Mouse (Mus musculus): ENCODE data around the gene B3gnt9. TPM values are rescaled to one million over a fixed set of nuclear protein-coding genes. Genes with fewer than 3 reads are reported as not detected.

Gene B3gnt9
- polyA plus RNA-seq, 1 experiment from 2014 or later, result 6.2 TPM

DNA sequence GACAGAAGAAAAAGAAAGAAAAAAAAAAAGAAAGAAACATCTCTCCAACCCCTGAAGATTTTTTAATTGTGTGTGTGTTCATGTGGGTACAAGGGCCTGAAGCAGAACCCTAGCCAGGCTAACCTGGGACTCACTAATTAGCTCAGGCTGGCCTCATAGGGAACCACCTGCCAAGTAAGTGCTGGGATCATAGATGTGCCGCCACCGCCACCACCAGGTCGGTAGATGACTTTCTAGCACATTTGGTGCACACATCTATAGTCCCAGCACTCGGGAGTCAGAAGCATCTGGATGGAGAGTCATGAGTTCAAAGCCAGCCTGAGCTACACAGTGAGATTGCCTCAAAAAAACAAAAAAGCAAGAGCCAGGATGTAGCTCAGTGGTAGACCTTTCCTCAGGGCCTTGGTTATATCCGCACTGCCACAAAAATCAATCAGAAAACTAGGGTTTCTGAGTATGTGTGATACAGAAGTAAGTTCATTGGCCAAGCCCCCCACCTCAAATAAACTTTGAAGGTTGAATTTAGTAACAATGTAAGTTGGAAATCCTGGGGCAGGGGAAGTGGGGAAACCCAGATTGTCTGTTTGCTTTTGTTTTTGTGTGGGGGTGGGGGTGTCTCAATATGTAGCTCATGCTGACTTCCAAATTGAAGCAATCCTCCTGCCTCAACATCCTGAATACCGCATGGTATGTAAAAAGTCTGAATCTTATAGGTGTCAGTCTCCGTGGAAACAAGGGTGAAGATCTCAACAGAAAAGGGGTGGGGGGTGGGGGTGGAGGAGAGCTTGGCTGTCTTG lies 2.6 kb upstream of the B3gnt9 start:
- ATAC-seq (ENCODE audit: low read depth), result no peak
- Histone ChIP-seq H3K9ac (replicated peaks; ENCODE audit: low read depth, low read length) (no peak overlapping the region), H3K27ac (ENCODE audit: low read depth, low read length) (no peak overlapping the region), H3K36me3 (ENCODE audit: control insufficient read depth, insufficient read depth, low read length) (no peaks in the 10 kb centered on the region), H3K4me2 (ENCODE audit: low read depth, low read length) (no peak overlapping the region), H3K4me1 (ENCODE audit: control insufficient read depth, insufficient read depth, low read length) (peaks cover 7% of the 10 kb centered on the region; the same call in 1 of the 2 replicates), H3K4me3 (ENCODE audit: low read depth, low read length) (no peak overlapping the region), H3K9me3 (ENCODE audit: control insufficient read depth, low read length) (no peaks in the 10 kb centered on the region), H3K27me3 (ENCODE audit: control insufficient read depth, insufficient read depth, low read length) (peaks cover 45% of the 10 kb centered on the region)
- WGBS, result 75% methylated on average over 7 of the region's 7 CpGs

DNA sequence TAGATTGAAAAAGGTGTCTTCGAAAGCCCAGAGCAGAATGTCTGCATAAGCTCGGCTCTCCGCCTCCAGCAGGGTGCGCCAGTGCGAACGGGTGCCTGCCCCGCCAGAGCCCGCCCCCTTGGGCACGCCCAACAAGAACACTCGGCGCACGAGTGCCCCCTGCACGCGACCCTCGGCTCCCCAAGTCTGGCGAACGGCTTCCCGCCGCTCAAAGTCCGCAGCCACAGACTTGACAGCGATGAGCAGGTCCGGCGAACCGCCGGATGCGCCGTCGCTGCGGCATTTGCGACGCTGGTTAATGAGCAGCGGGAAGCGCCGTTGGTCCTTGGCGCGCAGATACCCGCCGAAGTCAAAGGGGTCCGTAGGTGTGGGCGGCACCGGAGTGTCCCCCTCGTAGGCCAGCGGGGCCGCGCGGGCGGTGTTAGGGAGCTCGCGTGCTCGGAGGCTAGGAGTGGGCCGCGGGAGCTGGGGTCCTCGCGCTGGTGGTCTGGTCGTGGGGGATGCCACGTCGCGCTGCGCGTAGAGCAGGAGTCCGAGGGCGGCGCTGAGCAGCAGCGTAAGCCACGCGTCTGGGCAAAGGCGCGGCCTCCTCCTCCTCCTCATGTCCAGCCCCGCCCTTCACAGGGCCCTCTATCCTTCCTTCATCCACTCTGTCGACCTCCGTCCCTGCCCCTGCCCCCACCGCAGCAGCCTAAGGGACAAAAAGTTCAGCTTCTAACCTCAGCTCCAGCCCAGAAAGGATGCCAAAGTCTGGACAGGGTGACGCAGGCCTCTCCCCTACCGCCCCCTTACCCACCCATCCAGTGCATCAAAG lies 594 bp downstream of the B3gnt9 start:
- H3K27me3 ChIP-seq (ENCODE audit: control insufficient read depth, insufficient read depth, low read length), result peaks cover 22% of the 10 kb centered on the region

DNA sequence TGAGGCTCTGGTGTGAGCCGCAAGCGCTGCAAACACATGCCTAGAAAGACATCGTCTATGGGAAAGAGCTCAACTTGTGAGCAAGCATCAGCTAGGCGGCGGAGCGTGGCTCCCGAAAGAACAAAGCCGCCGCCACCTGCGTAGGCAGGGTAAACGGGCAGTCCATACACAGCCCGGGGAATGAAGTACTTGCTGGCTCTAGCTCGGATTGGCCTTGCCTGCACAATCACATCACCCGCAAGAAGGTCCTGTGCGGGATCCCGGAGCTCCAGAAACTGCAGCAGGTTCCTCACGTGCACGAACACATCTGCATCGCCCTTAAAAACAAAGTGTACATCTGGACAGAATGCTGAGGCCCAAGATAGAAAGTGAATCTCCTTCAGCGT lies 1.2 kb downstream of the B3gnt9 start:
- H3K4me1 ChIP-seq (ENCODE audit: control insufficient read depth, insufficient read depth, low read length), result 0 out of 2 replicates have a peak, but pooled peaks cover 4% of the 10 kb centered on the region
- peak overlapping the region; percentile 72 for H3K9ac ChIP-seq (replicated peaks; ENCODE audit: low read depth, low read length)
- no peaks in the 10 kb centered on the region for H3K9me3 ChIP-seq (ENCODE audit: control insufficient read depth, low read length)
- peak; percentile 24; the same call in 1 of the 2 replicates for ATAC-seq (ENCODE audit: low read depth)
- H3K4me3 ChIP-seq (ENCODE audit: low read depth, low read length), result peak overlapping the region; percentile 57
- H3K27me3 ChIP-seq (ENCODE audit: control insufficient read depth, insufficient read depth, low read length), result peaks cover 16% of the 10 kb centered on the region
- peak overlapping the region; percentile 97 for H3K4me2 ChIP-seq (ENCODE audit: low read depth, low read length)
- no peak overlapping the region for H3K27ac ChIP-seq (ENCODE audit: low read depth, low read length)
- WGBS, result 33% methylated on average over 20 of the region's 20 CpGs
- H3K36me3 ChIP-seq (ENCODE audit: control insufficient read depth, insufficient read depth, low read length), result peaks cover 28% of the 10 kb centered on the region

More for the DNA sequence above, 594 bp downstream of the B3gnt9 start:
- Histone ChIP-seq H3K27ac (ENCODE audit: low read depth, low read length) (peak overlapping the region; percentile 48; the same call in 1 of the 2 replicates), H3K9me3 (ENCODE audit: control insufficient read depth, low read length) (no peaks in the 10 kb centered on the region), H3K4me1 (ENCODE audit: control insufficient read depth, insufficient read depth, low read length) (peaks cover 5% of the 10 kb centered on the region; the same call in 1 of the 2 replicates), H3K9ac (replicated peaks; ENCODE audit: low read depth, low read length) (peak overlapping the region; percentile 72), H3K4me2 (ENCODE audit: low read depth, low read length) (peak overlapping the region; percentile 97), H3K36me3 (ENCODE audit: control insufficient read depth, insufficient read depth, low read length) (peaks cover 23% of the 10 kb centered on the region), H3K4me3 (ENCODE audit: low read depth, low read length) (peak overlapping the region; percentile 57)
- under 1% methylated on average over 74 of the region's 74 CpGs for WGBS
- ATAC-seq (ENCODE audit: low read depth), result peak; percentile 83

DNA sequence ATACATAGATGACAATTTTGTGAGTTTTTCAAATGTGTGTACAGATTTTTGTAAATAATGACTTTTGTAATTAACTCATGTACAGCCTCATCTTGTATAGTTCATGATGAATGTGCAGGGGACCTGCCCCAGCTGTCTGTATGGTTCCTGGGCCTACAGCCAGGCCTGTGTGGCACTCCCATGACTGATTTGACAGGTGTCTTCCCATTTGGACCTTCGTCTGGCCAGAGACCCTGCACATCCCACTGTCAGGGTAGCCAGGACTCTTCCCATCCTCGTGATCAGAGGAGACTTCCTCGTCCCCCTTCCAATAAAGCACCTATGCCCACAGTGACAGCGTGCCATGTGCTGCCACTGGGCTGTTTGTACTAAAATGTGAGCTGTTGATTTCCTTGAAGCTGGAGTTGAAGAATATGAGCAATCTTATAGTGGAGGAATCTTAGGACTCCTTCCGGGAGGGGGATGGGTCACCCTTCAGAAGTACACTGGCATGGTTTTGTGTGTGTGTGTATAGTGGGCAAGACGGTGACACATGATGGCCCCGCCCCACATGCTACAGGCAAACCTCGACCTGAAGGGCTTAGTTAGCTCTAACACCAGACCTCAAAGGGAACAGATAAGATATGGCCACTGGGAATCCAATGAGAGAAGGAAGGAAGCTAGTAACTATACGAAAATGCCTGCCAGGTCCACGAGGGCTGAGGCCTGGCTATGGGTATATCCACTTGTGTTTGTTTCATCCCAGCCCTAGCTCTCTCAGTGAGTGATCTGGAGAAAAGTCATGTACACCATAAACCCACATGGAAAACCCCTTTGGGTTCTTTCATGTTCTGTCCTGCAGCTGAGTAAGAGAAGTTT lies 2.0 kb downstream of the B3gnt9 start:
- Histone ChIP-seq H3K27ac (ENCODE audit: low read depth, low read length) (no peak overlapping the region), H3K4me3 (ENCODE audit: low read depth, low read length) (no peak overlapping the region), H3K36me3 (ENCODE audit: control insufficient read depth, insufficient read depth, low read length) (peaks cover 36% of the 10 kb centered on the region), H3K9ac (replicated peaks; ENCODE audit: low read depth, low read length) (no peak overlapping the region), H3K9me3 (ENCODE audit: control insufficient read depth, low read length) (no peaks in the 10 kb centered on the region), H3K4me2 (ENCODE audit: low read depth, low read length) (no peak overlapping the region), H3K27me3 (ENCODE audit: control insufficient read depth, insufficient read depth, low read length) (peaks cover 8% of the 10 kb centered on the region), H3K4me1 (ENCODE audit: control insufficient read depth, insufficient read depth, low read length) (0 out of 2 replicates have a peak, but pooled peaks cover 4% of the 10 kb centered on the region)
- ATAC-seq (ENCODE audit: low read depth), result no peak
- 93% methylated on average over 10 of the region's 10 CpGs for WGBS

DNA sequence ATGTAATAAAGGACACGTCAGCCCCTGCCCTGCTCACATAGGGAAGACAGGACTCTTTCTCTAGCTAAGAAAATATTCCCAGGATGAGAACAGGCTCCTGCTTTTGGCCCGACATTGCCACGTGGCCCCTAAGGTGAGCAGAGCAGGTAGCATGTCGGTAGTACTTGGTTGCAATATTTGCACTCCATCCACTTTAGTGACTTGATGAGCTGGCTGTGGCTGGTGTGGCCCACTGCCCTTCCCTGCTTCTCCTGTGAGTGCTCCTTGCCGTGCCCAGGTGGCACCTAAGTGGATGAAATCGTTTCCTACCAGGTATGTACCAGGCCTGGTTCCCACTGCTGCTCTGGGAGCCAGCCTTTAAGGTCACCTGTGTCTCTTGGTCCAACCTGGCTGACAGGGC lies 3.0 kb downstream of the B3gnt9 start:
- Histone ChIP-seq H3K27ac (ENCODE audit: low read depth, low read length) (no peak overlapping the region), H3K9ac (replicated peaks; ENCODE audit: low read depth, low read length) (no peak overlapping the region), H3K36me3 (ENCODE audit: control insufficient read depth, insufficient read depth, low read length) (peaks cover 42% of the 10 kb centered on the region), H3K4me2 (ENCODE audit: low read depth, low read length) (no peak overlapping the region), H3K4me1 (ENCODE audit: control insufficient read depth, insufficient read depth, low read length) (0 out of 2 replicates have a peak, but pooled peaks cover 4% of the 10 kb centered on the region), H3K4me3 (ENCODE audit: low read depth, low read length) (no peak overlapping the region), H3K27me3 (ENCODE audit: control insufficient read depth, insufficient read depth, low read length) (0 out of 2 replicates have a peak, but pooled peaks cover 3% of the 10 kb centered on the region), H3K9me3 (ENCODE audit: control insufficient read depth, low read length) (no peaks in the 10 kb centered on the region)
- WGBS, result 97% methylated on average over 6 of the region's 6 CpGs
- no peak for ATAC-seq (ENCODE audit: low read depth)

DNA sequence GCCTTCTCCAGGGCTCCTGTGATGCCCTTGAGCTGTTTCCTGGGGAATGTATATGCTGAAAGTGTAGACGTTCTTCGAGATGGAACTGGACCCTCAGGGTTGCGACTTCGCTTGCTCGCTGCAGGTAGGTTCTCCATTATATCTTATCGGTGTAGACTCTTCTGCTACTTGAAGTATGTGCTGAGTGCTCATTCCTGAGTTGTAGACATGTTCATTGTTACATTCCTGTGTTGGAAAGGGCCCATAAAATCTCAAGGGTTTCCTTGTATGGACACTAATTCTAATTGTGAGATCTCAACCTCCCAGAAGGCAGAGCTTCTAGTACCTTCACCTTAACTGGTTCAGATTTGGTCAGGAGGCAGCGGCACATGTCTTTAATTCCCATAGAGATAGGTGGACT lies 13.9 kb downstream of the B3gnt9 start:
- H3K9me3 ChIP-seq (ENCODE audit: control insufficient read depth, low read length), result no peaks in the 10 kb centered on the region
- H3K27me3 ChIP-seq (ENCODE audit: control insufficient read depth, insufficient read depth, low read length), result no peaks in the 10 kb centered on the region
- no peak overlapping the region for H3K4me3 ChIP-seq (ENCODE audit: low read depth, low read length)
- WGBS, result 96% methylated on average over 7 of the region's 7 CpGs
- no peaks in the 10 kb centered on the region for H3K4me1 ChIP-seq (ENCODE audit: control insufficient read depth, insufficient read depth, low read length)
- no peak overlapping the region for H3K4me2 ChIP-seq (ENCODE audit: low read depth, low read length)
- peaks cover 26% of the 10 kb centered on the region for H3K36me3 ChIP-seq (ENCODE audit: control insufficient read depth, insufficient read depth, low read length)
- no peak for ATAC-seq (ENCODE audit: low read depth)
- H3K9ac ChIP-seq (replicated peaks; ENCODE audit: low read depth, low read length), result no peak overlapping the region
- H3K27ac ChIP-seq (ENCODE audit: low read depth, low read length), result no peak overlapping the region

DNA sequence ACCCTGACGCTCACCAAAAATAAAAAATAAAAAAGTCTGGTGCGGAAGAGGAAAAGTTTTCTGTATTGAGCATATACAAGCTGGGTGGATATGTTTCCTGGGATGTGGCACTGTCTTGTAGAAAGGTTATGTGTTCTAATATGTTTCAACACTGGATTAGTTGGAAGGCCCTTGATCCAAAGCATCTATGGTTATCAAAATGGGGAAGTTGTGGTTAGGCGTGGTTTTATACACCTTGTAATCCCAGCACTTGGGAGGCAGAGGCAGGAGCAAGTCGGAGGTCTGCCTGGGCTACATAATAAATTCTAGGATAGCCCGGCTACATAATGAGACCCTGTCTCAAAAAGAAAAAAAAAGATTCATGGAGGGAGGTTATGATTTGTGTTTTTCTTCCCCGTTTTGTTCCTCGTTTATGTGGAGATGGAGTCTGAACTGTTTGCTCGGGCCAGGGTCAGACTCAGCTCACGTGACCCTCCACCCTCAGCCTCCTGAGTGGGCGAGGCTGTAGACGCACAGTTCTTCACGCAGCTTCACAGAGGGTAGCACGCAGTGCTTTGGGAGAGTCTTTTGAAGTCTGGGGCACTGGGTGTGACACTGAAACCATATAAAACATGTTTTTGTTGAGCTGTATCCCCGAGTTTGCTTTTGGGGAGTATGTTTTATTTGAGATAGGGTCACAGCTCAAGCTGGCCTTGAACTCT lies 17.4 kb downstream of the B3gnt9 start:
- Histone ChIP-seq H3K9me3 (ENCODE audit: control insufficient read depth, low read length) (no peaks in the 10 kb centered on the region), H3K4me3 (ENCODE audit: low read depth, low read length) (no peak overlapping the region), H3K36me3 (ENCODE audit: control insufficient read depth, insufficient read depth, low read length) (peaks cover 29% of the 10 kb centered on the region), H3K27me3 (ENCODE audit: control insufficient read depth, insufficient read depth, low read length) (no peaks in the 10 kb centered on the region), H3K4me1 (ENCODE audit: control insufficient read depth, insufficient read depth, low read length) (no peaks in the 10 kb centered on the region), H3K27ac (ENCODE audit: low read depth, low read length) (no peak overlapping the region), H3K4me2 (ENCODE audit: low read depth, low read length) (no peak overlapping the region), H3K9ac (replicated peaks; ENCODE audit: low read depth, low read length) (no peak overlapping the region)
- 93% methylated on average over 14 of the region's 14 CpGs for WGBS
- no peak for ATAC-seq (ENCODE audit: low read depth)

DNA sequence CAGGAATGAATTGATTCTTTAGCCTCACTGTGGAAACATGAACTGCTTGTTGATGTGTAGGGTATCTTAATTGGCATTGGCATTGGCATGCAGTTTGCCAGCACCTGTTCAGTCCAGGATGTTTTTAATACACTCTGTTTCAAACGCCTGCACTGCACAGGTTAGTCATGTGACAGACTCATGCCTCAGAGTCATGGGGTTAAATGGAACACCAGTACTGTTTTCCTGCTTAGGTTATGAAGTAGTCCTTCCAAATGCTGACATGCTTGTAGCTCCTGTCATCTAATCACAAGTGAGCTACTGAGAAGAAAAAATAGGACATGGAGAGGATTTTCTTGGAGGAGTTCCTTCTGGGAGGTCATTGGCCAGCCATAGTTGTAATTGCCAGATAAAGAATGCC lies 19.7 kb downstream of the B3gnt9 start:
- Histone ChIP-seq H3K9ac (replicated peaks; ENCODE audit: low read depth, low read length) (no peak overlapping the region), H3K4me3 (ENCODE audit: low read depth, low read length) (no peak overlapping the region), H3K27me3 (ENCODE audit: control insufficient read depth, insufficient read depth, low read length) (no peaks in the 10 kb centered on the region), H3K27ac (ENCODE audit: low read depth, low read length) (no peak overlapping the region), H3K4me2 (ENCODE audit: low read depth, low read length) (no peak overlapping the region), H3K4me1 (ENCODE audit: control insufficient read depth, insufficient read depth, low read length) (no peaks in the 10 kb centered on the region), H3K9me3 (ENCODE audit: control insufficient read depth, low read length) (no peaks in the 10 kb centered on the region), H3K36me3 (ENCODE audit: control insufficient read depth, insufficient read depth, low read length) (peaks cover 18% of the 10 kb centered on the region)
- no peak for ATAC-seq (ENCODE audit: low read depth)
- WGBS, result 83% methylated on average over 1 of the region's 1 CpGs
